Mouse (Mus musculus) thymus, adult 2 months (tissue): ENCODE results near the gene Igf1r. TPM values are rescaled to one million over a fixed set of nuclear protein-coding genes. Genes with fewer than 3 reads are reported as not detected.

Source experiments
- DNase-seq: peaks from one replicate; pipeline ENCODE4 v3.0.0; 2021
- H3K27ac ChIP-seq: fragments of 200-500 bp; 2 replicates; pipeline ENCODE4 v1.5.1; 2012; ENCODE audit warnings: low read length, control low read depth; ENCODE audit not compliant: control insufficient read depth, insufficient read depth
- H3K27me3 ChIP-seq: fragments of 200-500 bp; 2 replicates; pipeline ENCODE4 v1.6.1; 2012; ENCODE audit warnings: mild to moderate bottlenecking, low read length, moderate library complexity, mixed read lengths; ENCODE audit not compliant: control insufficient read depth, insufficient read depth
- H3K36me3 ChIP-seq: fragments of 200-500 bp; 2 replicates; pipeline ENCODE4 v1.6.1; 2012; ENCODE audit warnings: mild to moderate bottlenecking, low read length, moderate library complexity; ENCODE audit not compliant: control insufficient read depth, insufficient read depth
- H3K4me1 ChIP-seq: fragments of 200-500 bp; replicated peaks from 2 replicates; pipeline ENCODE4 v1.6.1; 2012; ENCODE audit warnings: low read length; ENCODE audit not compliant: control insufficient read depth, insufficient read depth
- H3K4me3 ChIP-seq: fragments of 200-500 bp; 2 replicates; pipeline ENCODE4 v1.5.1; 2012; ENCODE audit warnings: mild to moderate bottlenecking, low read length, control low read depth, moderate library complexity; ENCODE audit not compliant: control insufficient read depth, insufficient read depth
- CTCF ChIP-seq: fragments of 200-500 bp; IDR thresholded peaks from 2 replicates; pipeline ENCODE4 v1.5.1; 2012; ENCODE audit warnings: mild to moderate bottlenecking, control low read depth, low read length, moderate library complexity, borderline replicate concordance; ENCODE audit not compliant: control insufficient read depth, poor library complexity, insufficient read depth; ENCODE audit errors: extremely low read depth
- POLR2A ChIP-seq: fragments of 200-500 bp; IDR thresholded peaks from 2 replicates; pipeline ENCODE4 v1.6.1; 2012; ENCODE audit warnings: mild to moderate bottlenecking, low read length, control low read depth, moderate library complexity; ENCODE audit not compliant: control insufficient read depth, poor library complexity, insufficient read depth; ENCODE audit errors: extremely low read depth
- WGBS: fragments of 180-500 bp; shearing (Covaris S2); methylation state at CpG from one replicate; pipeline ENCODE4 v1.1.7; 2018; 5-methylcytosine and 5-hydroxymethylcytosine counted together
- polyA plus RNA-seq: library from polyadenylated mRNA; depleted of rRNA; stranded (reverse); fragments of >200 nt; gene quantifications from 2 replicates; pipeline ENCODE4 v1.2.3, GENCODE M21; 2012

The Igf1r gene
- polyA plus RNA-seq, 1 experiment, result 9.2 TPM

DNA sequence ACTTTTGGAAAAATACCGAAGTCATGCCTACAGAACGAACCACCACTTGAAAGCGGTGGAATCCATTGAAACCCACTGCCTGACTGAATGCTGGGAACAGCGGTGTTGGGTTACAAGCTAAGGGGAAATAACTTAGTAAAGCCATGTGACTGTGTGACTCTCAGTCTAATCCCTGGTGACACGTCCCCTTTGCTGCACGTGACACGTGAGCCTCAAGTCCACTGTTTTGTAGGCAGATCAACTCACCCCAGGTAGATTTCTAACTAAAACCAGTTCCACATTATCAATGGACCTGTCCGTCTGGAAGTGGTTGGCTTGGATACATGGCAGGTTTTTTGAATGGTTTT is 120.8 kb downstream of the Igf1r start:
- TF ChIP-seq CTCF, result no peak
- no peak for TF ChIP-seq POLR2A
- H3K36me3 ChIP-seq, result no peaks in the 10 kb centered on the region
- no peak overlapping the region for H3K4me3 ChIP-seq
- H3K4me1 ChIP-seq, result 0 out of 2 replicates have a peak, but pooled peaks cover 4% of the 10 kb centered on the region
- H3K27ac ChIP-seq, result no peak overlapping the region
- DNase-seq, result no peak
- 65% methylated on average over 8 of the region's 8 CpGs for WGBS
- H3K27me3 ChIP-seq, result no peaks in the 10 kb centered on the region

DNA sequence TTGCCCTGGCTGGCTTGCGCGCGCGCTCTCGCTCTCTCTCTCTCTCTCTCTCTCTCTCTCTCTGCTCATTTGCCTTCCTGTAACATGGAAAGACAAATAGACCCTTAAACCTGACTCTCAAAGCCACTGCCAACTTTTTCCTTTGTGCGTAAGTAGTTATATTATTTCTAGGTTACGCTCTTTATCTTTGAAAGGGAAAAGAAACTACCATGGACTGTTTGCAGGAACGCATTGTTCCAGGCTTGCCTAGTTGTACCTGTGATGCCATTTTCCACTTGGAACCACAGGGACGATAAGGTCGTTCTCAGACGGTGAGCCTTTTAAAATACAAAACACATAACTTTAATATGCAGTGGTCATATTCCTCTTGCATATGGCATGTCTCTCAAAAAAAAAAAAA is 122.1 kb downstream of the Igf1r start:
- Histone ChIP-seq H3K4me1 (0 out of 2 replicates have a peak, but pooled peaks cover 4% of the 10 kb centered on the region), H3K27ac (no peak overlapping the region), H3K4me3 (no peak overlapping the region), H3K27me3 (no peaks in the 10 kb centered on the region), H3K36me3 (no peaks in the 10 kb centered on the region)
- no peak for DNase-seq
- TF ChIP-seq POLR2A, result no peak
- no peak for TF ChIP-seq CTCF
- 96% methylated on average over 11 of the region's 11 CpGs for WGBS

DNA sequence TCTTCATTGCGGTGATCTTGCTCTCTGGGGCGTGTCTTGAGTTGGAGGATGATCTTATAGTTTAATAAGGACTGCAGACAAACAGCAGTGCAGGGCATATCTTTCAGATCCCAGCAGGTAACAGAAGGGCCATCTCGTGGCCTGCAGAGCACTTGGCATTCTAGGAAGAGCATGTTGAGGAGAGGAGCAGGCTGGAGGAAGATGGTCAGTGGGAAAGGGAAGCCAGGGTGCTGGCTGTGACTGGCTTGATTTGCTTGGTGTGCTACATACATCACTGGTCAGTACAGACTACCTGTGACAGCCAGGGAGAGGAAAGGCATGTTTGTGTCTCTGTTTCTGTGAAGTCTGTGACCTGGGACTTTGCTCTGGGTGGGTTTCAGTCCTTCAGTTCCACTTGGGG is 122.8 kb downstream of the Igf1r start:
- no peak for DNase-seq
- no peak for TF ChIP-seq CTCF
- TF ChIP-seq POLR2A, result no peak
- no peaks in the 10 kb centered on the region for H3K36me3 ChIP-seq
- WGBS, result 95% methylated on average over 3 of the region's 3 CpGs
- H3K4me3 ChIP-seq, result no peak overlapping the region
- 0 out of 2 replicates have a peak, but pooled peaks cover 4% of the 10 kb centered on the region for H3K4me1 ChIP-seq
- no peaks in the 10 kb centered on the region for H3K27me3 ChIP-seq
- H3K27ac ChIP-seq, result no peak overlapping the region

DNA sequence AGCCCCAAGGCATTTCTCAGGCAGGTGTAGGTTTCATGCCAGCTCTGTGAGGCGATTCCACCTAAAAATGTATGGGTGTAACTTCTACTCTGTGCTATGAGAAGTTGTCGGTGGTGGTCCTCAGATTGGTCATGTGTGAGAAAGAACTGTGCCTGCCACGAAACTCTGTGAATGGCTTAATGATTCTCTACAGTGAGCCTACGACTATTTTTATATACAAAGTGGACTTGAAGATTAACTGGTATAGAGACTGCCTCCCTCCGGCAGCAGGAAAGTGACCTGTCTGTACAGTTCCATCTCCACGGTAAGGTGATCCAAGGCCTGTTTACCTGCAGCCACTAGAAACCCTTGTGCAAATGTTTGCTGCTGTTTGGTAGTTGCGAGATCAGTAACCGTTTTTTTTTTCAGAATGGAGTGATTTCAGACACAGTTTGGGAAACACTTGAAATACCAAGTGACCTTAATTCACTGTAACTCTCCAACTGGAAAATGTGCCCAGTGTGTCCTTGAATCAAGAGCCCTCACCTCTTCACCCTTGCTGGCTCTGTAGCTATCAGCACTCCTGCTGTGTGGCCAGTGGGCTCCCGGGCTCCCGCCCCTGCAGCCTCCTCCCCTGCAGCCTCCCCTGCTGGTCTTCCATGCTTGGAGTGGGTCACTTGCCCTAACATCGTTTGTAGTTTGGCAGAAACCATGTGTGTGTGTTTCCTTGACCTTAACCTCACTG is 127.7 kb downstream of the Igf1r start:
- no peak for DNase-seq
- Histone ChIP-seq H3K4me1 (peaks cover 2% of the 10 kb centered on the region), H3K27ac (no peak overlapping the region), H3K4me3 (no peak overlapping the region), H3K27me3 (no peaks in the 10 kb centered on the region), H3K36me3 (no peaks in the 10 kb centered on the region)
- TF ChIP-seq POLR2A (no peak), CTCF (no peak)
- WGBS, result 93% methylated on average over 11 of the region's 11 CpGs

- H3K4me3 ChIP-seq, result no peak overlapping the region
- H3K27me3 ChIP-seq, result no peaks in the 10 kb centered on the region
- no peaks in the 10 kb centered on the region for H3K36me3 ChIP-seq
- H3K27ac ChIP-seq, result no peak overlapping the region
- WGBS, result 7% methylated on average over 12 of the region's 12 CpGs
- peaks cover 11% of the 10 kb centered on the region for H3K4me1 ChIP-seq
- TF ChIP-seq CTCF (no peak), POLR2A (no peak)
- DNase-seq, result peak; percentile 32
These were observed 132.7 kb downstream of the Igf1r start for GRCm38 (mm10) chr7:68085338-68085737.

DNA sequence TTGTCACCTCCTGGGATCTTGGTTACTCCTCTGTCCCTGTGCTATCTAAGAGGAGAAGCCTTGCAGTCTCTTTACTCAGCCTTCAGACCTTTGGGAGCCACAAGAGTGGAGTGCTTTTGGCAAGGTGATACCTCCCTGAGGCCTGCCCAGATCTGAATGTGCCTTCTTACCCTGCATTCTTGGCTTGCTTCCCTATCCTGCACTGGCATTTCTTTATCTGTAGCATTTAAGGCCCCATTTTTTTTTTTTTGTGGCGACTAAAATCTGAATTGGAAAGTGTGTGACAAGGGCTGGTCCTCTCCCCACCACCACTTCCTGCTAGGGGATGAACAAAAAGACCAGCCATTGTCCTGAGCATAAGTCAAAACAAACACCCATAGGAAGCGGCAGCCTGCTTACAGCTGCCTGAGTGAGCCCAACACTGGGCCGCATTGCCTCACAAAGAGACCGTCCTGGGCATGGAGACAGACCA is 133.3 kb downstream of the Igf1r start:
- Histone ChIP-seq H3K4me3 (no peak overlapping the region), H3K36me3 (no peaks in the 10 kb centered on the region), H3K4me1 (peaks cover 11% of the 10 kb centered on the region), H3K27ac (no peak overlapping the region), H3K27me3 (no peaks in the 10 kb centered on the region)
- TF ChIP-seq CTCF (no peak), POLR2A (no peak)
- DNase-seq, result no peak
- 66% methylated on average over 4 of the region's 4 CpGs for WGBS
